Mouse (Mus musculus) lung, postnatal 0 days (tissue): Measurements from ENCODE around the gene Elmsan1.

Experiments used
- CTCF ChIP-seq: IDR thresholded peaks from 2 replicates; pipeline ENCODE4 v1.5.1; 2016; ENCODE audit warnings: antibody characterized with exemption, mild to moderate bottlenecking
- EP300 ChIP-seq: IDR thresholded peaks from 2 replicates; pipeline ENCODE4 v1.6.1; 2016; ENCODE audit warnings: antibody characterized with exemption, mild to moderate bottlenecking, control low read depth

DNA sequence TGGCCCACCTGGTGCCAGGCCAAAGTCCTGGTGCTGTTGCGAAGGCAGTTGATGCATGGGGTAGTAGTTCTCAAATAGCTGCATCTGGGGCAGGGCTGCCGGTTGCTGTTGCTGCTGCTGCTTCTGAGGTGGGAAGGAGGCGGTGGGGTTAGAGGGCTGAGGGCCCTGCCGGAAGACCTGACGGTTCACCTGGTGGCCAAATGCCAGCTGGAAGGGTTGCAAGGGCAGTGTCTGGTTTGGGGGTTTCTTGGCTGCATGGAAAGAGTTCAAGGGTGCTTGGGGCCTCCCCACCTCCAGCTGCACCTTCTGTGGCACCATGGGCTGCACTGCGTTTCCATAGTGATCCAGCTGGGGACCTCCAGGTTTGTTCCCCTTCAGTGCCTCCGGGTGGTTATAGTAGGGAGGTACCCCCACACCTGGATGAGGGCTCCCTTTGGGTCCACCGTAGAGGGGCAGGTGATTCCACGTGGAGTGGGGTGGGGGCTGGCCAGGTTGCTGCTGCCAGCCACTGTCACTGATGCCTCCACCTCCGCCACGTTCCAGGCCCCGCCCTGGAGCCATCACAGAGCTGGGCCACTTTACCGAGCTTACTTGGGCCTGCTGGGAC is 45.3 kb downstream of the Elmsan1 start:
- no peak for TF ChIP-seq CTCF
- no peak for TF ChIP-seq EP300
